Mouse (Mus musculus): Measurements from ENCODE around the gene Adam11. TPM values are rescaled to one million over a fixed set of nuclear protein-coding genes. Genes with fewer than 3 reads are reported as not detected.

The Adam11 gene
- total and polyA plus RNA-seq, 2 experiments from 2014 or later, result 3.2 to 13.6 TPM

- peak; percentile 75 for ATAC-seq (ENCODE audit: insufficient read depth, low read depth)
- no peak for TF ChIP-seq EP300 (IDR thresholded peaks at IDR 0.05; ENCODE audit: low read depth)
- no peak for TF ChIP-seq CTCF (IDR thresholded peaks at IDR 0.05; ENCODE audit: low read depth)
- DNase-seq (ENCODE audit: low spot score), result no peak
- WGBS, result 33% methylated on average over 7 of the region's 7 CpGs
- Histone ChIP-seq H3K36me3 (replicated peaks; ENCODE audit: control insufficient read depth, insufficient read depth, low read length) (no peaks in the 10 kb centered on the region), H3K4me1 (ENCODE audit: control insufficient read depth, insufficient read depth) (peaks cover 38% of the 10 kb centered on the region), H3K9me3 (replicated peaks; ENCODE audit: control insufficient read depth, low read length) (no peaks in the 10 kb centered on the region), H3K4me2 (ENCODE audit: low read depth, low read length) (peak overlapping the region; percentile 11; the same call in 1 of the 2 replicates), H3K9ac (replicated peaks; ENCODE audit: low read depth, low read length) (0 out of 2 replicates have a peak overlapping the region, but pooled peaks have one; percentile 16), H3K27ac (ENCODE audit: low read depth) (peak overlapping the region; percentile 81), H3K27me3 (ENCODE audit: control insufficient read depth, insufficient read depth, low read length) (no peaks in the 10 kb centered on the region), H3K4me3 (ENCODE audit: low read depth, low read length) (no peak overlapping the region)
Measured at GRCm38 (mm10) chr11:102783443-102783842, 22.2 kb downstream of the Adam11 start.

GRCm38 (mm10) chr11:102787688-102788177 is 26.5 kb downstream of the Adam11 start:
- no peak for DNase-seq (ENCODE audit: low spot score)
- Histone ChIP-seq H3K4me1 (ENCODE audit: control insufficient read depth, insufficient read depth) (peaks cover 29% of the 10 kb centered on the region), H3K27ac (ENCODE audit: low read depth) (peak overlapping the region; percentile 25; the same call in 1 of the 2 replicates), H3K9me3 (replicated peaks; ENCODE audit: control insufficient read depth, low read length) (no peaks in the 10 kb centered on the region), H3K36me3 (replicated peaks; ENCODE audit: control insufficient read depth, insufficient read depth, low read length) (no peaks in the 10 kb centered on the region), H3K27me3 (ENCODE audit: control insufficient read depth, insufficient read depth, low read length) (no peaks in the 10 kb centered on the region), H3K4me2 (ENCODE audit: low read depth, low read length) (no peak overlapping the region), H3K9ac (replicated peaks; ENCODE audit: low read depth, low read length) (no peak overlapping the region), H3K4me3 (ENCODE audit: low read depth, low read length) (no peak overlapping the region)
- TF ChIP-seq CTCF (IDR thresholded peaks at IDR 0.05; ENCODE audit: low read depth) (no peak), EP300 (IDR thresholded peaks at IDR 0.05; ENCODE audit: low read depth) (no peak)
- 37% methylated on average over 5 of the region's 5 CpGs for WGBS
- no peak for ATAC-seq (ENCODE audit: insufficient read depth, low read depth)

- TF ChIP-seq EP300 (IDR thresholded peaks at IDR 0.05; ENCODE audit: low read depth) (no peak), CTCF (IDR thresholded peaks at IDR 0.05; ENCODE audit: low read depth) (no peak)
- WGBS, result 22% methylated on average over 14 of the region's 14 CpGs
Measured at GRCm38 (mm10) chr11:102791682-102792445, 30.6 kb downstream of the Adam11 start.

GRCm38 (mm10) chr11:102794157-102794556 is 32.9 kb downstream of the Adam11 start:
- Histone ChIP-seq H3K4me2 (ENCODE audit: low read depth, low read length) (no peak overlapping the region), H3K9ac (replicated peaks; ENCODE audit: low read depth, low read length) (0 out of 2 replicates have a peak overlapping the region, but pooled peaks have one; percentile 10), H3K36me3 (replicated peaks; ENCODE audit: control insufficient read depth, insufficient read depth, low read length) (peaks cover 14% of the 10 kb centered on the region), H3K27me3 (ENCODE audit: control insufficient read depth, insufficient read depth, low read length) (no peaks in the 10 kb centered on the region), H3K4me1 (ENCODE audit: control insufficient read depth, insufficient read depth) (peaks cover 23% of the 10 kb centered on the region), H3K27ac (ENCODE audit: low read depth) (peak overlapping the region; percentile 72), H3K4me3 (ENCODE audit: low read depth, low read length) (no peak overlapping the region), H3K9me3 (replicated peaks; ENCODE audit: control insufficient read depth, low read length) (no peaks in the 10 kb centered on the region)
- DNase-seq (ENCODE audit: low spot score) (no peak), ATAC-seq (ENCODE audit: insufficient read depth, low read depth) (peak; percentile 39; the same call in 1 of the 2 replicates)
- WGBS, result 25% methylated on average over 8 of the region's 8 CpGs
- TF ChIP-seq CTCF (IDR thresholded peaks at IDR 0.05; ENCODE audit: low read depth) (no peak), EP300 (IDR thresholded peaks at IDR 0.05; ENCODE audit: low read depth) (no peak)

More at GRCm38 (mm10) chr11:102791682-102792445, 30.6 kb downstream of the Adam11 start:
- ATAC-seq (ENCODE audit: insufficient read depth, low read depth) (peak; percentile 35; the same call in 1 of the 2 replicates), DNase-seq (ENCODE audit: low spot score) (no peak)
- H3K4me1 ChIP-seq (ENCODE audit: control insufficient read depth, insufficient read depth), result peaks cover 31% of the 10 kb centered on the region
- H3K27ac ChIP-seq (ENCODE audit: low read depth), result peak overlapping the region; percentile 71
- no peak overlapping the region for H3K4me3 ChIP-seq (ENCODE audit: low read depth, low read length)
- H3K9ac ChIP-seq (replicated peaks; ENCODE audit: low read depth, low read length), result peak overlapping the region; percentile 10; the same call in 1 of the 2 replicates
- no peaks in the 10 kb centered on the region for H3K9me3 ChIP-seq (replicated peaks; ENCODE audit: control insufficient read depth, low read length)
- H3K36me3 ChIP-seq (replicated peaks; ENCODE audit: control insufficient read depth, insufficient read depth, low read length), result 0 out of 2 replicates have a peak, but pooled peaks cover 5% of the 10 kb centered on the region
- no peaks in the 10 kb centered on the region for H3K27me3 ChIP-seq (ENCODE audit: control insufficient read depth, insufficient read depth, low read length)
- H3K4me2 ChIP-seq (ENCODE audit: low read depth, low read length), result peak overlapping the region; percentile 22; the same call in 1 of the 2 replicates

GRCm38 (mm10) chr11:102803453-102803852 is 42.2 kb downstream of the Adam11 start:
- no peak overlapping the region for H3K27ac ChIP-seq (ENCODE audit: low read depth)
- TF ChIP-seq CTCF (IDR thresholded peaks at IDR 0.05; ENCODE audit: low read depth) (no peak), EP300 (IDR thresholded peaks at IDR 0.05; ENCODE audit: low read depth) (no peak)
- H3K4me1 ChIP-seq (ENCODE audit: control insufficient read depth, insufficient read depth), result peaks cover 8% of the 10 kb centered on the region
- DNase-seq (ENCODE audit: low spot score), result no peak
- no peak overlapping the region for H3K4me2 ChIP-seq (ENCODE audit: low read depth, low read length)
- WGBS, result 79% methylated on average over 5 of the region's 5 CpGs
- peaks cover 43% of the 10 kb centered on the region for H3K36me3 ChIP-seq (replicated peaks; ENCODE audit: control insufficient read depth, insufficient read depth, low read length)
- no peak for ATAC-seq (ENCODE audit: insufficient read depth, low read depth)
- H3K27me3 ChIP-seq (ENCODE audit: control insufficient read depth, insufficient read depth, low read length), result no peaks in the 10 kb centered on the region
- H3K9me3 ChIP-seq (replicated peaks; ENCODE audit: control insufficient read depth, low read length), result no peaks in the 10 kb centered on the region
- no peak overlapping the region for H3K4me3 ChIP-seq (ENCODE audit: low read depth, low read length)
- no peak overlapping the region for H3K9ac ChIP-seq (replicated peaks; ENCODE audit: low read depth, low read length)

All from heart, postnatal 0 days (tissue).